In the genomic region with DNA sequence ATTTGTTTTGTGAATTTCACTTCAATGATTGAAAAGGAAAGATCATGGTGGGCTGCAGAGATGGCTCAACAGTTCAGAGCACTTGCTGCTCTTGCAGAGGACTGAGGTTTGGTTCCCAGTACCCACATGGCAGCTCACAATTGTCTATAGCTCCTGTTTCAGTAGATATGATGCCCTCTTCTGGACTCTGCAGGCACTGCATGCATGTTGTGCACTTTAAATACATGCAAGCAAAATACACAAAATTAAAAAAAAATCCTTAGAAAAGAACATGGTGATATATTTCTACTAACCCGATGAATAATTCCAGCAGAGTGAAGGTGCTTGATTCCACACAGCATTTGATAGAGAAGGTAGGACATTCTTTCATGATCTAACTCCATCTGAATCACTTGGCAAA, we compare ENCODE assay signal across 16 mouse cellular contexts. TPM values are rescaled to one million over a fixed set of nuclear protein-coding genes. Genes with fewer than 3 reads are reported as not detected.
A peak's percentile ranks its signal among the peaks of the same experiment; 100 is the strongest.
DNase-seq lines count a peak whose midpoint lies in the region; ATAC-seq and TF ChIP-seq lines count a peak whose summit lies in the region.
"Had no signal": no experiment of that assay in that cellular context is flagged by ENCODE, and none has a peak within 500 bp of the region (broad histone marks: within the 10 kb centered on the region; RNA-seq: fewer than 3 reads in every experiment).

No protein-coding gene starts in this region.

- no peak overlapping the region for H3K27ac ChIP-seq in left cerebral cortex, adult 2 months
- no peak overlapping the region for H3K27ac ChIP-seq in ES-Bruce4 (ENCODE audit: insufficient read depth, low read length)
- H3K27ac ChIP-seq in forebrain, embryonic 15.5 days (replicated peaks), result no peak overlapping the region
- H3K27ac ChIP-seq: embryonic facial prominence, embryonic 12.5 days; hindbrain, embryonic 10.5 days; limb, embryonic 10.5 days; neural tube, embryonic 12.5 days had no signal

- H3K4me2 ChIP-seq in forebrain, embryonic 15.5 days (replicated peaks), result no peak overlapping the region
- H3K4me2 ChIP-seq: embryonic facial prominence, embryonic 12.5 days; neural tube, embryonic 12.5 days had no signal

- TF ChIP-seq POLR2A in ES-Bruce4 (IDR thresholded peaks at IDR 0.05; ENCODE audit: insufficient read depth, low read length), result no peak

- 96% methylated on average over 1 of the region's 1 CpGs for WGBS in forebrain, embryonic 15.5 days

- no peak for TF ChIP-seq EP300 in ES-Bruce4 (IDR thresholded peaks at IDR 0.05; ENCODE audit: insufficient read depth, low read depth, low read length)

- TF ChIP-seq CTCF in left cerebral cortex, adult 2 months (IDR thresholded peaks at IDR 0.05), result peak; percentile 47
- TF ChIP-seq CTCF in ES-Bruce4 (IDR thresholded peaks at IDR 0.05; ENCODE audit: low read depth, low read length), result peak; percentile 13

- ATAC-seq in CD4-positive, CD25-positive, alpha-beta regulatory T cell, adult 4 months, result no peak
- ATAC-seq in forebrain, embryonic 15.5 days (replicated peaks), result no peak
- no peak for ATAC-seq in cerebellum, adult (ENCODE audit: insufficient number of reproducible peaks, low FRiP score, low TSS enrichment)
- ATAC-seq: forebrain, embryonic 16.5 days had no signal

- no peaks in the 10 kb centered on the region for H3K36me3 ChIP-seq in ES-Bruce4 (ENCODE audit: control insufficient read depth, insufficient read depth, low read length, poor library complexity, severe bottlenecking)
- peaks cover 16% of the 10 kb centered on the region for H3K36me3 ChIP-seq in forebrain, embryonic 15.5 days

- H3K9ac ChIP-seq in ES-Bruce4 (ENCODE audit: low read depth, poor library complexity, severe bottlenecking), result no peak overlapping the region
- H3K9ac ChIP-seq in forebrain, embryonic 15.5 days (replicated peaks), result no peak overlapping the region
- H3K9ac ChIP-seq: embryonic facial prominence, embryonic 12.5 days; neural tube, embryonic 12.5 days had no signal

- intact Hi-C loops in left cerebral cortex, adult 2 months (cut with DNase I), result no loop called here
- intact Hi-C loops in left cerebral cortex, postnatal 4 days (cut with DNase I), result no loop called here

- H3K4me1 ChIP-seq in ES-Bruce4 (ENCODE audit: control insufficient read depth, insufficient read depth, low read length), result no peaks in the 10 kb centered on the region
- no peaks in the 10 kb centered on the region for H3K4me1 ChIP-seq in forebrain, embryonic 15.5 days
- H3K4me1 ChIP-seq: embryonic facial prominence, embryonic 12.5 days; hindbrain, embryonic 10.5 days; limb, embryonic 10.5 days; neural tube, embryonic 12.5 days had no signal

- H3K27me3 ChIP-seq in ES-Bruce4 (ENCODE audit: control insufficient read depth, insufficient read depth, low read length, poor library complexity, severe bottlenecking), result no peaks in the 10 kb centered on the region
- H3K27me3 ChIP-seq in forebrain, embryonic 15.5 days, result no peaks in the 10 kb centered on the region
- H3K27me3 ChIP-seq: embryonic facial prominence, embryonic 12.5 days; megakaryocyte, embryonic 14.5 days; neural tube, embryonic 12.5 days had no signal

- peak; percentile 44 for DNase-seq in CD4-positive, CD25-positive, alpha-beta regulatory T cell, adult 2 months (ENCODE audit: low read depth, low spot score)
- no peak for DNase-seq in left cerebral cortex, adult 2 months (ENCODE audit: extremely low spot score in 1 of 2, low spot score in 2 of 2)
- no peak for DNase-seq in left cerebral cortex, postnatal 4 days
- DNase-seq in lung, postnatal 36 days, result peak; percentile 46
- DNase-seq: cerebellum, adult 11 months; heart, adult 11 months had no signal

- H3K4me3 ChIP-seq in left cerebral cortex, adult 2 months, result no peak overlapping the region
- H3K4me3 ChIP-seq in ES-Bruce4 (ENCODE audit: low read depth, low read length), result no peak overlapping the region
- H3K4me3 ChIP-seq in forebrain, embryonic 15.5 days, result no peak overlapping the region
- H3K4me3 ChIP-seq: embryonic facial prominence, embryonic 12.5 days; hindbrain, embryonic 10.5 days; limb, embryonic 10.5 days; megakaryocyte, embryonic 14.5 days; neural tube, embryonic 12.5 days had no signal

- H3K9me3 ChIP-seq in ES-Bruce4 (replicated peaks; ENCODE audit: control insufficient read depth, insufficient read depth, low read length, poor library complexity, severe bottlenecking), result no peaks in the 10 kb centered on the region
- no peaks in the 10 kb centered on the region for H3K9me3 ChIP-seq in forebrain, embryonic 15.5 days
- H3K9me3 ChIP-seq: embryonic facial prominence, embryonic 12.5 days; hindbrain, embryonic 10.5 days; limb, embryonic 10.5 days; megakaryocyte, embryonic 14.5 days; neural tube, embryonic 12.5 days had no signal

RNA-seq across cellular contexts. Expression of a gene that starts 44.6 kb away (rescaled TPM):
- 10 to 100 TPM; 13.0 to 20.6 TPM for polyA plus RNA-seq in CD4-positive, CD25-positive, alpha-beta regulatory T cell, adult 4 months (2017; shearing (Covaris generic))
- 100 to 1,000 TPM; 101 to 110 TPM for total RNA-seq in left cerebral cortex, adult 2 months (2021)
- 100 to 1,000 TPM; 205 to 224 TPM for total RNA-seq in left cerebral cortex, postnatal 4 days (2021)
- polyA plus RNA-seq in ES-Bruce4 (2011; ENCODE audit: insufficient read depth, insufficient read length, low read depth, missing spikeins), result 81.5 and 82.1 TPM in 2 replicates
- polyA plus RNA-seq in forebrain, embryonic 15.5 days (2015; fragmentation: Nextera tagmentation; extraction: Ambion mirVana), result 37.6 and 41.6 TPM in 2 replicates

Comparison
In these comparisons a context has a peak if more than half of its experiments do, and no peak if none do; other contexts are left out.
1. DNase-seq: peak in CD4-positive, CD25-positive, alpha-beta regulatory T cell, adult 2 months (single experiment) and lung, postnatal 36 days (single experiment); none in left cerebral cortex, adult 2 months (0 of 2) and left cerebral cortex, postnatal 4 days (single experiment).